Mouse (Mus musculus): ENCODE data around the gene Trove2.

DNA sequence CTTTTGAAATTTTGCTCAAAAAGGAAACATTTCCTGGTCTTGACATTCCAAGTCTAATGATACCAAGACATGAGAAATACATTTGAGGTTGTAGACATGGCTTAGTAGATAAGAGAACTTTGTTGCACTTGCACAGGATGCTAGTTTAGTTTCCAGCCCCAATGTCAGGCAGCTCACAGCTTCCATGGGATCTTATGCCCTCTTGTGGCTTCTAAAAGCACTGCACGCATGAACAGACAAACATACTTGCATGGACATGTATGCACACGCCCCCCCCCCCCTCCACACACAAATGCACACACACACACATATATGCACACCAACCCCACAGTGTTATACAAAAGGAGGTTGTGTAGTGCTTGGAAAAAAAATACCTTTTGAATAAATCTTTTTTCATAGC, 46.0 kb downstream of the Trove2 start:
- TF ChIP-seq POLR2A (IDR thresholded peaks at IDR 0.05; ENCODE audit: extremely low read depth, insufficient read depth, low read length) (no peak), CTCF (IDR thresholded peaks at IDR 0.05; ENCODE audit: extremely low read depth, insufficient read depth, low read length) (0 out of 2 replicates have a peak, but pooled peaks have one; percentile 7)

All from cortical plate, adult 2 months (tissue).